Mouse (Mus musculus): ENCODE measurements around the gene Hunk. TPM values are rescaled to one million over a fixed set of nuclear protein-coding genes. Genes with fewer than 3 reads are reported as not detected.

Hunk gene
- total RNA-seq (2021) = 10 to 100 TPM; 12.6 to 15.2 TPM

DNA sequence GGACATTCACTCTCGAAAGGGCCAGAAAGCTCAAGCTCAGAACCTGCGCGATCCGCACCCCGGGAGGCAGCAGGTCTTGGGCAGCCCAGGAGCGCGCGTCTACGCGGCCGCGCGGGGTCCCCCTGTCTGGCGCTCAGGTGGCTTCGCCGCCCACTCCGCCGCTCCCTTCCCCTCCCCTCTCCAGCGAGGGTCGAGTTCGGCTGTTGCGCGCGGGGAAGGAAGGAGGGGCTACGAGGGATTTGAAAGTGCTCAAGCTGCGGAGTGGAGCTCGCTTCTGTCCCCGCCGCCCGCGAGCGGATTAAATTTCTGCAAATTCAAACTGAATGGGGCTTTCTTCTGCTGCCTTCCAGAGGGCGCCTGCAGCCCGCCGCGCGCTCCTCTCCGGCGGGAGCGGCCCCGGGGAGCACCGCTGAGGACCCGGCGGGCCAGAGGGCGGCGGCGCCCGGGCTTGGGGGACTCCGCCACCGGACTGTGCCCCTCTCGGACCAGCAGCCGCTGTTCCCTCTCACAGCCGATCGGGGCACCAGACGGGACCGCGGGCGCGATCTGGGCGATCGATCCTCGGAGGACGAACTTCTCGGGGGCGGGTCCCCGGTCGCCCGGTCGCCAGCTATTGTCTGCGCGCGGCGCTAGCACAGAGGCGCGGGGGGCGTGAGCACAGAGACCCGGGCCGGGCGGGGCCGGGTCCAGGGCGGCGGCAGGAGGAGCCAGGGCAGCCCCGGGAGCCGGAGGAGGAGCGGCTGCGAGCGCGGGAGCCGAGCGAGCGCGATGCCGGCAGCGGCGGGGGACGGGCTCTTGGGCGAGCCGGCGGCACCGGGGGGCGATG lies at the start of gene Hunk:
TSS of gene Hunk (plus strand) at position 326 of the 826 bp plus-strand sequence.
- intact Hi-C loops (cut with DNase I) = no loop called here
- peak; percentile 77 for DNase-seq

DNA sequence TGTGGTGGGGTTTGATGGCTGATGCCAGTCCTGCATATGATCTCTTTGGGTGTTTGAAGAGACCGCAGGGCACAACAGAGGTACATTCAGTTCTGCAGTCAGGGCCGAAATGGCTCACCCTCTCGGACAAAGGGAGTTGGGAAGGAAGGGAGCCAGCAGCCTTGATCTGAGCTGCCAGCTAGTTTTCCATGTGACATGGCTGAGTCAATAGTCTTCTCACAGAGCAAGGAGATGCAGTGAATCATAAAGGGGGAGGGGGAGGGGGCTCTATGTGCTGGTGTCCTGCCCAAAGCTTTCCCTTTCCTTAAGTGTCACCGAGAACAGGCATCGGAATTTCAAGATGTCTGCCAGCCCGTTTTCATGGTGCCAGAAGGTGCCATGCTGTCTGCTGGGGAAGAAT lies 46.8 kb upstream of the Hunk start:
- DNase-seq = no peak
- intact Hi-C loops (cut with DNase I) = no loop called here

GRCm38 (mm10) chr16:90341086-90341485 lies 44.7 kb upstream of the Hunk start:
- intact Hi-C loops (cut with DNase I) = no loop called here
- DNase-seq = no peak

- DNase-seq = peak; percentile 61
- intact Hi-C loops (cut with DNase I) = no loop called here
Observed at GRCm38 (mm10) chr16:90349700-90350548, 35.9 kb upstream of the Hunk start.

DNA sequence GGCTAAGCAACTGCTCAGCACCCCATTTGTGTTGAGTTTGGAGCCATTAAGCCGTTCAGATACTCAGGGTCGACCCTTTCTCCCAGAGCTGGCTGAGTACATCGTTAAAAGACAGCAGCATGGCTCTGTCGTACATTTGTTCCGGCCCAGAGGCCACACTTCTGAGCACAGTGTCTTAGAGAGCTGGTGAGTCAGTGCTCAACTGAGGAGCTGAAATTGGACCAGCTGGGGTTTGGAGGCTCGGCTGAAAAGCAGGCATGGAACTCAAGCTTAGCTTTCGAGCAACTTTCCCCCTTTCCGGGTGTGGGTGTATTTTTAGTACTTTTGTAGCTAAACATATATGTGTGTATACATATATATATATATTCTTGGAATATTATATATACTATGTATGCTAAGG lies 34.1 kb upstream of the Hunk start:
- intact Hi-C loops (cut with DNase I) = no loop called here
- DNase-seq = no peak

DNA sequence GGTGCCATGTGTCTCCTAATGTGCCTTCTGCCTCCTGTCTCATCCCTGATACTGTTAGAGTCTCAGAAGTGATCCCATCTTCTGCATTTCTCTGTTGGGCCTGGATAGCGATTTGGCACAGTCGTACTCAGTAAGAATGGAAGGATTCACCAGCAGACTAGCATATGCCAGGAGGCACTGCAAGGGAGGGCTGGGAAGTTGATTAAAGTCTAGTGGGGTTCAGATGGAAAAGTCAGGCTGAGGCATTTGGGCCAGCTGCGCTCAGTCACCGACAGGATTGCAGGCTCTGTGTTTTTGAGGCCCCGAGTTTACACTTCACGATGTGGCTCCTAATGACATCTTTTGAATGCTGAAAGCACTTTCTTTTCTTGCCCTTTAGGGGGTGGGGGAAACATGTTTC lies 33.1 kb upstream of the Hunk start:
- intact Hi-C loops (cut with DNase I) = no loop called here
- no peak for DNase-seq

- intact Hi-C loops (cut with DNase I) = no loop called here
- DNase-seq = no peak
Observed at GRCm38 (mm10) chr16:90353156-90353555, 32.7 kb upstream of the Hunk start.

- DNase-seq = no peak
- intact Hi-C loops (cut with DNase I) = no loop called here
Observed at GRCm38 (mm10) chr16:90359329-90359728, 26.5 kb upstream of the Hunk start.

DNA sequence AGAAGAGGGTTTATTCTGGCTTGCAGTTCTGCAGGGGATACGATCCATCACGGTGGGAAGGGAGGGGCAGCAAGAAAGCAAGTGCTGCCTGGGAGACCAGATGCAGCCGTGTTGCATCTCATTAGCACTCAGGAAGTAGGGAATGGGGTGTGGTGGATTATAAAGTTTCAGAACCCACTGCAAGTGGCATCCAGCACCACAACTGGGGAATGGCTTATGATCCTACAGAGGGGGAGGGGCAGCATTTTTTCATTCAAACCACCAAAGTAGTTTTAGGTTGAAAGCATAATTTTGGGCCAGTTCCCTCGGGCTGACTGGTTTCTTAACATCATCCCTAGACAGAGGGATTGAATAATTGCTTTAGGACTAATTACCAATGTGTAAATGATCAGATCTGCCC lies 26.1 kb upstream of the Hunk start:
- intact Hi-C loops (cut with DNase I) = no loop called here
- no peak for DNase-seq

- DNase-seq = no peak
- intact Hi-C loops (cut with DNase I) = no loop called here
Observed at GRCm38 (mm10) chr16:90360327-90360726, 25.5 kb upstream of the Hunk start.

DNA sequence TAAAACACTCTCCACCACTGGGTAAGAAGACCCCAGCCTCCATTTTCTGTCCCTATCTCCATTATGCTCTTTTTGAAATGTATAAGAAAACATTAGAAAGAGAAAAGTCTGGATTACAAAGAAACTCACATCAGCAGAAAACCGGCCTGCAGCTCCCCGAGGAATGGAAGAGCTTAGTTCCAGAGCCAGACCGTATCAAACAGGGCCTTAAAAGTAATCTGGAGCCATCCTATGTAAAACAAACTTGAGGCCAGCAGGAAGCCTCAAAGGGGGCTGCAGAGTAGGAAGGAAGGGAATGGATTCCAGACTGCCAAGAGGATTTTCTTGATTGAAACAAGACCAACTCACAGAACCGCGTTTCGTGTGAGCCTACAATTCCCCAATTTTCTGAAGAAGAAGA lies 22.9 kb upstream of the Hunk start:
- DNase-seq = no peak
- intact Hi-C loops (cut with DNase I) = no loop called here

DNA sequence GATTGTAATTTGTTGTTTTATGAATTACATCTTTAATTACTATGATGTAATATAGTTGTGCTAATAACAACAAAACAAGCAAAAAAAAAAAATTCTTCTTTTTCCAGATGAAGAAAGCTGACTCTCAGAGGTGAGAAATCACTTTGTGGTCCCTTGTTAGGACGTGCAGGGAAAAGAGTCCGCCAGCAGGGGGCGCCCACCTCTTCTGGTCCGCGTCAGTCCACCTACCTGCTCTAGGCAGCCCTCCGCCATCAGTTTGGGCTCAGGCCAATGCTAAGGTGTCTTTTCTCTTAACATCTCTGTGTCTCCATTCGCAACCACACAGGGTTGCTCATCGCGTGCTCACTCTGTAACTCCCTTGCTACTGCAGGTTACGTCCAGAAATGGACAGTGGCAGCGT lies 5.9 kb upstream of the Hunk start:
- peak; percentile 85 for DNase-seq

GRCm38 (mm10) chr16:90381633-90382032 lies 4.2 kb upstream of the Hunk start:
- intact Hi-C loops (cut with DNase I) = loop anchor here (5.0 kb wide), 1 partner anchor 331 kb away; no protein-coding TSS in a partner anchor
- DNase-seq = peak; percentile 33

More for the DNA sequence above, 5.9 kb upstream of the Hunk start:
- intact Hi-C loops (cut with DNase I) = loop anchor here (5.0 kb wide), 1 partner anchor 332 kb away; no protein-coding TSS in a partner anchor

- intact Hi-C loops (cut with DNase I) = loop anchor here (5.0 kb wide), 1 partner anchor 330 kb away; no protein-coding TSS in a partner anchor
- DNase-seq = peak; percentile 76
Observed at GRCm38 (mm10) chr16:90382701-90383280, 3.0 kb upstream of the Hunk start.

- intact Hi-C loops (cut with DNase I) = loop anchor here (5.0 kb wide), 1 partner anchor 328 kb away; no protein-coding TSS in a partner anchor
- no peak for DNase-seq
Observed at GRCm38 (mm10) chr16:90384058-90384457, 1.8 kb upstream of the Hunk start.

GRCm38 (mm10) chr16:90384846-90385245 lies 967 bp upstream of the Hunk start:
- DNase-seq = peak; percentile 48
- intact Hi-C loops (cut with DNase I) = loop anchor here (5.0 kb wide), 1 partner anchor 327 kb away; no protein-coding TSS in a partner anchor

DNA sequence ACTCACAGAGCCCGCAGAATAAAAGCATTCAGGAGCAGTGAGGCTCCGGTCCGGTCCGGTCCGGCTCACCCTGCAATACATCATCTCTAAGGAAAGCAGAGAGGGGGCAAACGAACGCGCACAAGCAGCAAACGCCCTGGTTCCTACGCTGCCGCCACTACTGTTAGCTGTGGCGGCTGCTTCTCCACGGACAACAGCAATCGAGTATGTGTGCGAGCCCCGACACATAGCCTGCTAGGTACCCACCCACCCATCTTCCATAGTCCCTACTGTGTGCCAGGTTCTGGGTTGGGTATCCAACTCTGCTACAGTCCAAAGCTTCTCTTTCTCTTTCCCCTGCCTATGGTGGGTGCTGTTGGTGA lies 506 bp upstream of the Hunk start:
- DNase-seq = peak; percentile 29
- intact Hi-C loops (cut with DNase I) = no loop called here

DNA sequence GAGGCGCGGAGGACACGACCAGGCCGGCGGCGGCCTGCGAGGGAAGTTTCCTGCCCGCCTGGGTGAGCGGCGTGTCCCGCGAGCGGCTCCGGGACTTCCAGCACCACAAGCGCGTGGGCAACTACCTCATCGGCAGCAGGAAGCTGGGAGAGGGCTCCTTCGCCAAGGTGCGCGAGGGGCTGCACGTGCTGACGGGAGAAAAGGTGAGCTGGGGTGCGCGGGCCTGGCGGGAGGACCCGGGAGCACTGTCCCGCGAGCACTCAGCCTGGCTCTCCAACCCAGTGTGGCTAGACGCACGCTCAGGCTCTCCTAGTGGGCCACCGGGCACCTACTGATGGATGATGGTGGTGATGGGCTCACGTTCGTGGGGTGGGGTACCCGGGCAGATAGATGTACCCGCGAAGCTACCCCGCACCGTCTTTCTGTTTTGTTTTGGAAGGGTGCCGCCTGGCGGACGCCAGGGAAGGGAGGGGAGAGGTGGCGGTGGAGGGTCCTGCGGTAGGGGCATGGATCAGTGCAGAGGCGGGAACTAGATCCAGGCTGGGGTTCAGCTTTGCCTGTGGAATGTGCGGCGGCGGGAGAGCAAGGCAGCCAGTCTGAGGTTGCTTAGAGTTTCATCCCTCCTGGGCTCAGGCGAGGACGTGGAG lies 824 bp downstream of the Hunk start:
- intact Hi-C loops (cut with DNase I) = no loop called here
- peak; percentile 79 for DNase-seq

DNA sequence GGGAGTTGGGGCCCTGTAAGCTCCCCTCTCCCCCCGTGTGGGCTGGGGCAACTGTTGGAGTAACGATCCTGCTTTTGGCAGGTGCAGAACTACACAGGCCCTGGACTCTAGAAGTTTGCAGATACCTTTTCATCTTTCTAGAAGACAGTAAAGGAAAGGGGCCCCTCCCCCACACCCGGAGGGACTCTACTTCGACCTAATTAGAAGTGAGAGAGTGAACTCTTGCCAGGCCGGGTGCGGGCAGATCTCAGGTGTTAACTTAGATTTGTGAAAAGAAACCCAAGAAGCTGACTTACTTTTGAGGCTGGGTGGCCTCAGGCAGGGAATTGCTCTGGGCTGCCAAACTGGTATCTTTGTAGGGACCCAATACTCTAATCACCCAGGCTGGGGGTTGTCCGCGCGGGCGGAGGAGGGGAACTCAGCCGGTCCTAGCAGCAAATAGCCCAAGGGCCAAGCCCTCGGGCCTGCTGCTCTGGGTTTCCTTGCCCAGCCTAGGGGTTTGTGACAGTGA lies 1.4 kb downstream of the Hunk start:
- intact Hi-C loops (cut with DNase I) = no loop called here
- peak; percentile 41 for DNase-seq

GRCm38 (mm10) chr16:90387961-90388360 lies 2.1 kb downstream of the Hunk start:
- DNase-seq = no peak
- intact Hi-C loops (cut with DNase I) = no loop called here
